Comparison of ENCODE assay signal across 16 mouse cellular contexts in the genomic region with DNA sequence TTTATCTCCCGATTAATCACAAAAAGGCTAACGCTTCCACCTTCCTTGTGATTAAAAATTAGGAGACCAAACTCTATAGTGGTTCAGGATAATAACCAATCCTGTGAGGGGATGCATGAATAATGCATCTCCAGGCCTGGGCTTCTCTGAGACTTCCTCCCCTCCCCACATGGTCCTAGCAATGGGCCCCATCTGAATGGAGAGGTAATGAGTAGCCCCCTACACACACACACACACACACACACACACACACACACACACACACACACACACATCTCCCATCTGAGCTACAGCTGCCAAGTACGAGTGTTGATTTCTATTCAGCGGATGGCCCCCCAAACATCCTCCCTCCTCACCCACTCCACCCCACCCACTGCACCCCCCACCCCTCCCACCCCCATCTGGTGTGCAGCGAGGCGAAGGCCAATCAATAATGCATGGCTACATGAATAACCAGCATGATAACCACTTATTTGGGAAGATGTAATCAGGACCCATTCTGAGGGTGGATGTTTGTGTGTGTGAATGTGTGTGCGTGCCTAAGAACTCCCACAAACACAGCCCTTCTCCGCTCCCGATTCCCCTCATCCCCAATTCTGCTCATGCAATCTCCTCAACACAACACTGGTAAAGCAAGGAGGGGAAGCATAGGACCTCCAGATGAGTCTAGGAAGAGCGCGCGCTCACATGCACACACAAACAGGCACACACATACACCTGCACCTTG.
DNase-seq lines count a peak whose midpoint lies in the region; ATAC-seq and TF ChIP-seq lines count a peak whose summit lies in the region.
"Had no signal": no experiment of that assay in that cellular context is flagged by ENCODE, and none has a peak within 500 bp of the region (broad histone marks: within the 10 kb centered on the region; RNA-seq: fewer than 3 reads in every experiment).

No protein-coding gene starts in this region.

- no peaks in the 10 kb centered on the region for H3K4me1 ChIP-seq in forebrain, embryonic 11.5 days (replicated peaks; ENCODE audit: control insufficient read depth, insufficient read depth, low read length)
- peaks cover 15% of the 10 kb centered on the region for H3K4me1 ChIP-seq in forebrain, embryonic 10.5 days
- H3K4me1 ChIP-seq in forebrain, postnatal 0 days (ENCODE audit: insufficient read depth): no peaks in the 10 kb centered on the region
- H3K4me1 ChIP-seq in midbrain, embryonic 14.5 days (ENCODE audit: control insufficient read depth, insufficient read depth, low read length): no peaks in the 10 kb centered on the region
- 0 out of 2 replicates have a peak, but pooled peaks cover 4% of the 10 kb centered on the region for H3K4me1 ChIP-seq in lung, adult 2 months (ENCODE audit: control insufficient read depth, insufficient read depth, low read length)
- H3K4me1 ChIP-seq: heart, embryonic 12.5 days had no signal

- WGBS in forebrain, embryonic 11.5 days: 84% methylated on average over 12 of the region's 12 CpGs
- WGBS in forebrain, embryonic 10.5 days: 93% methylated on average over 12 of the region's 12 CpGs
- WGBS in forebrain, postnatal 0 days: 53% methylated on average over 12 of the region's 12 CpGs
- 69% methylated on average over 12 of the region's 12 CpGs for WGBS in midbrain, embryonic 14.5 days
- 93% methylated on average over 12 of the region's 12 CpGs for WGBS in lung, adult 2 months

- TF ChIP-seq CTCF in forebrain, postnatal 0 days (IDR thresholded peaks at IDR 0.05; ENCODE audit: low read depth): no peak
- TF ChIP-seq CTCF in lung, adult 2 months (IDR thresholded peaks at IDR 0.05; ENCODE audit: insufficient read depth, low read length): no peak

- no peak overlapping the region for H3K9ac ChIP-seq in forebrain, embryonic 11.5 days (ENCODE audit: low read length)
- H3K9ac ChIP-seq in forebrain, postnatal 0 days: no peak overlapping the region
- no peak overlapping the region for H3K9ac ChIP-seq in midbrain, embryonic 14.5 days (replicated peaks; ENCODE audit: low read length)
- H3K9ac ChIP-seq: embryonic facial prominence, embryonic 12.5 days; heart, embryonic 12.5 days; liver, postnatal 0 days had no signal

- H3K9me3 ChIP-seq in forebrain, embryonic 11.5 days (ENCODE audit: control insufficient read depth, low read length): no peaks in the 10 kb centered on the region
- no peaks in the 10 kb centered on the region for H3K9me3 ChIP-seq in forebrain, embryonic 10.5 days
- no peaks in the 10 kb centered on the region for H3K9me3 ChIP-seq in forebrain, postnatal 0 days (ENCODE audit: low read length)
- H3K9me3 ChIP-seq in midbrain, embryonic 14.5 days (ENCODE audit: control insufficient read depth, low read length): no peaks in the 10 kb centered on the region
- H3K9me3 ChIP-seq: embryonic facial prominence, embryonic 12.5 days; heart, embryonic 12.5 days had no signal

- H3K4me3 ChIP-seq in forebrain, embryonic 11.5 days (ENCODE audit: low read depth, low read length): no peak overlapping the region
- H3K4me3 ChIP-seq in forebrain, embryonic 10.5 days: no peak overlapping the region
- H3K4me3 ChIP-seq in forebrain, postnatal 0 days (ENCODE audit: low read depth, low read length): no peak overlapping the region
- no peak overlapping the region for H3K4me3 ChIP-seq in midbrain, embryonic 14.5 days (replicated peaks; ENCODE audit: low read depth, low read length)
- no peak overlapping the region for H3K4me3 ChIP-seq in lung, adult 2 months (replicated peaks; ENCODE audit: extremely low read depth, low read depth, low read length)
- H3K4me3 ChIP-seq: embryonic facial prominence, embryonic 12.5 days; heart, embryonic 12.5 days had no signal

- no peaks in the 10 kb centered on the region for H3K27me3 ChIP-seq in forebrain, embryonic 11.5 days (ENCODE audit: control insufficient read depth, insufficient read depth, low read length)
- 0 out of 2 replicates have a peak, but pooled peaks cover 15% of the 10 kb centered on the region for H3K27me3 ChIP-seq in forebrain, embryonic 10.5 days (ENCODE audit: poor library complexity, severe bottlenecking)
- H3K27me3 ChIP-seq in forebrain, postnatal 0 days (ENCODE audit: insufficient read depth, low read length): no peaks in the 10 kb centered on the region
- no peaks in the 10 kb centered on the region for H3K27me3 ChIP-seq in midbrain, embryonic 14.5 days (ENCODE audit: control insufficient read depth, insufficient read depth, low read length)

- no peak overlapping the region for H3K27ac ChIP-seq in forebrain, embryonic 11.5 days (ENCODE audit: low read depth, low read length)
- H3K27ac ChIP-seq in forebrain, embryonic 10.5 days: no peak overlapping the region
- no peak overlapping the region for H3K27ac ChIP-seq in forebrain, postnatal 0 days (ENCODE audit: low read depth, low read length)
- no peak overlapping the region for H3K27ac ChIP-seq in midbrain, embryonic 14.5 days (replicated peaks; ENCODE audit: low read depth, low read length)
- H3K27ac ChIP-seq: embryonic facial prominence, embryonic 12.5 days had no signal

- ATAC-seq in forebrain, embryonic 11.5 days (replicated peaks; ENCODE audit: low FRiP score): peak; percentile 49; the same call in 1 of the 2 replicates
- peak; percentile 79 for ATAC-seq in forebrain, postnatal 0 days
- peak; percentile 66 for ATAC-seq in midbrain, embryonic 14.5 days (ENCODE audit: low FRiP score, low TSS enrichment)
- ATAC-seq: liver, postnatal 0 days had no signal

- no peak overlapping the region for H3K4me2 ChIP-seq in forebrain, embryonic 11.5 days (ENCODE audit: low read depth, low read length, severe bottlenecking)
- H3K4me2 ChIP-seq in forebrain, postnatal 0 days (ENCODE audit: low read depth): no peak overlapping the region
- H3K4me2 ChIP-seq in midbrain, embryonic 14.5 days (ENCODE audit: low read length): no peak overlapping the region
- H3K4me2 ChIP-seq: embryonic facial prominence, embryonic 12.5 days; heart, embryonic 12.5 days had no signal

- TF ChIP-seq POLR2A in lung, adult 2 months (IDR thresholded peaks at IDR 0.05; ENCODE audit: borderline replicate concordance, extremely low read depth, low read depth, low read length): no peak

- no peak for DNase-seq in forebrain, embryonic 11.5 days (ENCODE audit: low spot score)
- DNase-seq in forebrain, embryonic 10.5 days (ENCODE audit: extremely low spot score, low spot score): no peak
- DNase-seq in brain, adult 2 months (ENCODE audit: low read depth, low spot score): peak; percentile 57
- DNase-seq in forebrain, postnatal 0 days: peak; percentile 50
- no peak for DNase-seq in midbrain, embryonic 14.5 days
- DNase-seq in kidney, postnatal 14 days: no peak
- no peak for DNase-seq in lung, adult 2 months
- DNase-seq in kidney, adult 9 months: no peak
- DNase-seq: cerebellum, adult 11-12 months; kidney, adult 18-20 months; kidney, postnatal 4 days; liver; liver, postnatal 0 days; thymus, postnatal 25 days had no signal

- H3K36me3 ChIP-seq in forebrain, embryonic 11.5 days (ENCODE audit: control insufficient read depth, insufficient read depth, low read length): no peaks in the 10 kb centered on the region
- H3K36me3 ChIP-seq in forebrain, embryonic 10.5 days (replicated peaks): no peaks in the 10 kb centered on the region
- no peaks in the 10 kb centered on the region for H3K36me3 ChIP-seq in forebrain, postnatal 0 days (ENCODE audit: insufficient read depth)
- H3K36me3 ChIP-seq in midbrain, embryonic 14.5 days (ENCODE audit: control insufficient read depth, insufficient read depth, low read length): no peaks in the 10 kb centered on the region
- H3K36me3 ChIP-seq: embryonic facial prominence, embryonic 12.5 days; heart, embryonic 12.5 days had no signal

Comparison
In these comparisons a context has a peak if more than half of its experiments do, and no peak if none do; other contexts are left out.
1. DNase-seq: peak in brain, adult 2 months (single experiment) and forebrain, postnatal 0 days (single experiment); none in forebrain, embryonic 11.5 days (single experiment), forebrain, embryonic 10.5 days (single experiment), midbrain, embryonic 14.5 days (single experiment), kidney, postnatal 14 days (single experiment), lung, adult 2 months (single experiment) and kidney, adult 9 months (single experiment).
2. Peak in every context shown above with its lines, with median percentiles within 50 percentile points of each other: ATAC-seq.